Mouse (Mus musculus) CH12.LX (cell line): ENCODE measurements around the gene Rap1a.

Experiments used
- CTCF ChIP-seq, 2 experiments: IDR thresholded peaks in 1 of 2; conservative IDR thresholded peaks in 1 of 2; 2 replicates each; pipeline ENCODE4 v1.5.1; 2011 to 2012; ENCODE audit warnings: low read depth in 2 of 2, low read length in 2 of 2, improper control_type of control experiment in 1 of 2, inconsistent platforms in 1 of 2, mild to moderate bottlenecking in 1 of 2, moderate library complexity in 1 of 2
- KAT2A ChIP-seq: IDR thresholded peaks from 2 replicates; pipeline ENCODE4 v1.6.1; 2012; ENCODE audit warnings: low read length, improper control_type of control experiment, inconsistent platforms; ENCODE audit not compliant: insufficient replicate concordance
- MAX ChIP-seq: IDR thresholded peaks from 2 replicates; pipeline ENCODE4 v1.6.1; 2011; ENCODE audit warnings: low read length, improper control_type of control experiment
- NELFE ChIP-seq: IDR thresholded peaks from 2 replicates; pipeline ENCODE4 v1.6.1; 2011; ENCODE audit warnings: low read depth, low read length, improper control_type of control experiment
- POLR2A ChIP-seq: IDR thresholded peaks from 2 replicates; pipeline ENCODE4 v1.6.1; 2011; ENCODE audit warnings: low read depth, mild to moderate bottlenecking, improper control_type of control experiment, low read length
- SIN3A ChIP-seq: IDR thresholded peaks from 2 replicates; pipeline ENCODE4 v1.6.1; 2012; ENCODE audit warnings: low read length, improper control_type of control experiment, inconsistent platforms
- USF1 ChIP-seq: IDR thresholded peaks from 2 replicates; pipeline ENCODE4 v1.6.1; 2014; ENCODE audit warnings: low read depth, mild to moderate bottlenecking, inconsistent platforms, low read length, improper control_type of control experiment
- ZC3H11A ChIP-seq: IDR thresholded peaks from 2 replicates; pipeline ENCODE4 v1.6.1; 2012; ENCODE audit warnings: low read depth, mild to moderate bottlenecking, inconsistent platforms, low read length, improper control_type of control experiment
- ZMIZ1 ChIP-seq: IDR thresholded peaks from 2 replicates; pipeline ENCODE4 v1.6.1; 2012; ENCODE audit warnings: low read depth, mild to moderate bottlenecking, inconsistent platforms, low read length, improper control_type of control experiment

GRCm38 (mm10) chr3:105839836-105840235, 38.7 kb upstream of the Rap1a start:
- TF ChIP-seq SIN3A (no peak), MAX (no peak), ZMIZ1 (no peak), NELFE (no peak), USF1 (no peak), POLR2A (no peak), KAT2A (no peak), ZC3H11A (no peak), CTCF (conservative IDR thresholded peaks at IDR 0.05 in 1 of 2, IDR thresholded peaks at IDR 0.05 in 1 of 2; ENCODE audit: low read depth in 2 of 2, low read length in 2 of 2) (no peak)
